Mouse (Mus musculus) lung, postnatal 10 days (tissue): Measurements from ENCODE around the gene Sh3rf1.

Source experiments
- DNase-seq: peaks from one replicate; pipeline ENCODE4 v3.0.0; 2021

Sh3rf1 gene

DNA sequence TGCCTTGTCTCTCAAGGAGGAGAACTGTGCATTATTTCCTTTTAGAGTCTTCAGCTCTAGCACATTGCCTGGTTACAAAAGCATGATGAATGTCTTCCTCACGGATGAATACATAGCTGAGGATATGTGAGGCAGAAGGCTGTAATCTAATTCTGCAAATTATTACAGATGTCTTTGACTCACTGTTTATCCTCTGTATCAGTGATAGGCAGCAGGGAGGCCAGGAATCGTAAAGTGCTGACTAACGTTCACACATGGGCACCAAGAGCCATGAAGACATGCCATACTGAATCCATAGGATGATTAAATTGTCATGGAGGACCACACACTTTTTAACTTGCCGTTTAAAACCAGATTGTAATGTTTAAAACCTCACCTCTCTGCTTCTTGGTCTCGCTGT is 103.7 kb downstream of the Sh3rf1 start:
- DNase-seq: no peak

DNA sequence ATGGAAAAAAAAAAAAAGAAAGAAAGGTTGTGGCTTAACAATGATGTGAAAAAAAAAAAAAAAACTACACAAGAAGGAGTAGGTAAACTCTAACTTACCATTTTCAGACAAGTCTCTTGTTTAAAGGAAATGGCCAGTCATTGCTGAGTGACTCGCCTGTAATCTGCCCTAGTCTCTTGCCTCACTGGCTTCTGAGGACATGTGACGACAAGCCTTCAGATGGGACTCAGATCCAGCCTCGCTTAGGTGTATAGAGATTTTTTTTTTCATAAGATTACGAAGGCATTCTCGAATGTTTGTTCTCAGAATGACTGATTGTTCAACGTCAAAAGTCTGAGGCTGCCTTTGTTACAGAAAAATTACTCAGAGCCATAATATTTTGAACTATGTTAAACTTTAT is 116.0 kb downstream of the Sh3rf1 start:
- DNase-seq: no peak

DNA sequence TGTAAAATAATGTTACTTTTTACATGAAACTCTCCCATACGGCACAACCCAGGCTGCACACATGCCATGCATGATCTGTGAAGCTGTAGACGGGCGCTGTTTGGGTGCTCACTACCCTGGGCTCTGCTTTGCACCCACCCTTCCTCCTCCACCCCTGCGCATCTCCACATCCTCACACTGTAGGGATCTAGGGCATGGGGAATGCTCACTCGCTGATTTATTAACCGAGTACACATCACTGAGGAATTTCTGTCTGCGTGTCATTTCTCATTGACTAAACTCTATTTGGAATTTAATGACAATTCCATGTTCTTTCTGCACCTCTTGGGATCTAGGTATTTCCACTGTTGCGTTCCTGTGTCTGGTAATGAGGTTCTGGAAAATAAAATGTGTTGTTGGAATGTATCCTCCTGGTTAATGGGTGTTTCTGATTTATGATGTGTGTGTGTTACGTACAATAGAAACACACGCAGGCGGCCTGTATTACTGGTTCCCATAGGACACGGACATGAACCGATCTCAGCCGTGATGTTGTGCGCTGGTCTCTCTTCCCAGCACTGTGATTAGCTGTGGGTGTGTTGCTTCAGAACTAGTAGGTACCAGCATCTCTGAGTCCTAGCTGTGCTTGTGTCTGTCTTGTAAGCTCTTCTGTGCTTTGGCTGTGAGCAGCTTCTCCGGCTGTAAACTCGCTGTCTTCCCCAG is 116.8 kb downstream of the Sh3rf1 start:
- DNase-seq: no peak

DNA sequence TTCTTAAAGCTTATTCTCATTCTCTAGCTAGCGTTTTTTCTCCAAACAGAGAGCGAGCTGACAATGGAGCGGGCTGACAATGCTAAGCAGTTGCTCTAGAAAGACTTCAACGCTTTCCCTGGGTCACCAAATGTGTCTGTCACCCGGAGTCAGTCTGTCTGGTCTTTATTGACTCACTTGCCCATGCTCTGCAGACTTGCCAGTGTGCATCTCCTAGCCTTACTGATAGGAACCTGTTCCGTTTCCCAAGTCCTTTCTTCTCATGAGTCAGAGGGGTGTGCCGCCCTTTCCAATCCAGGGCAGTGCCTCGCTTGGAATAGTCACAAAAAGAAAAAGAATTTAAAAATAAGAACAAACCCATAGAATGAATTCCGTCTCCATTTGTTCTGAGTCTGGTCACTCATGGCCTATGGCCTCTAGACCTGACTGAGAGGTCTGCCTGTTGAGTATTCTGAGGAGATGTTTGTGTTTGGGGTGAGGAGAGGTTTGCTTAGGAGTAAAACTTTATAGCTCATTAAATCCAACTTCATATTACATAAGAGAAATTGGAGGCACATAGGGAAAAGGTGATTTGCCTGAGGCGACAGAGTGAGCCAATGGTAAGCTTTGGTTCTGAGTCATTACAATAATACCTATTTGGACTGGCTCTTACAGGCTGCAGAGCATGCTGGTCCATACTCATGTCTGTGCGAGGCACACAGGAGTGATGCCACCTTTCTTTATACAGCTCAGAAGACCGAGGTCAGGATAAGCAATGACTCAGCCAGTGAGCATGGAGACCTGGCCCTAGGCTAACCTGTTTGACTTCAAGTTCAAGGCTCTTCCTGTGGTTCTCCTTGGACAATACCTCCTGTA is 118.1 kb downstream of the Sh3rf1 start:
- DNase-seq: no peak

DNA sequence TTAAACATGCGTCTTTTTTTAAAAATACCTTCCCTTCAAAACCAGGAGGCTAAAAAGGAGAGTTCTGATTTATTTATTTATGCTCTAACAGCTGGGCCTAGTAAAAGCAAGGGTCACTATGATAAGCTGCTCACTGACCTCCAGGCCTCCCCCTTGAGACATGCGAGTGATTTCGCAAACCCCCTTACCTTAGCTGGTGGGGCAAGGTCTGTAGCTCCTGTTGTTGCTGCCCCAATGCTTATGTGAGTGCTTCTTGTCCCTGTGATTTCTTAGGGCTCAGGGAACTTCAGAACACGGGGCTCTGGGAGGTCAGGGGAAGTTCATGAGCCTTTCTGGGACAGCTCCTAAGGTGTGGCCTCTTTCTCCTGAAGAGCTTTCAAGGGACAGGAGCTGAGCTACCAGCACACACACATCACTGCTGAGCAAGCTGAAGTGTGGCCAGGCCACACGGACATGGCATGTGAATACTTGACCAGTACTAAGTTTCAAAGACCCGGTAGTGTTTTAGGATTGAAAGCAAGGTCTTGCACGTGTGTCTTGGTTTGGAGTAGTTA is 118.9 kb downstream of the Sh3rf1 start:
- DNase-seq: no peak

DNA sequence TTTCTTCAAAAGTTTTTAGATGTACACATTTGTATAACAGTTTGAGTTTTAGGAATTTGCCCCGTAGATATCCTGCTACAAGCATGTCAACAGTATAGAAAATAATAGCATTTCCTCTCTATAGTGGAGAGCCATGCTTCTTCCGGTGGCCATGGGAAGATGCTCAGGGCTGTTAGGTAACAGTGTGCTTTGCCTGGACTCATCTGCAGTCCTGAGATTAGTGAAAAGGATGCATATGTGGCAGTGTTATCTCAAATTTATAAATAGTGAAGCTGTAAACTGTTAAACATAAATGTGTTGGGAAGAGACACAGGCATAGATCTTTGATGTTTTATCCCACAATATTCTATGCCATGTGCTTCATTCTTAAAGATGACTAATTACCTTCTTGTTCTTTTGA is 120.8 kb downstream of the Sh3rf1 start:
- no peak for DNase-seq

DNA sequence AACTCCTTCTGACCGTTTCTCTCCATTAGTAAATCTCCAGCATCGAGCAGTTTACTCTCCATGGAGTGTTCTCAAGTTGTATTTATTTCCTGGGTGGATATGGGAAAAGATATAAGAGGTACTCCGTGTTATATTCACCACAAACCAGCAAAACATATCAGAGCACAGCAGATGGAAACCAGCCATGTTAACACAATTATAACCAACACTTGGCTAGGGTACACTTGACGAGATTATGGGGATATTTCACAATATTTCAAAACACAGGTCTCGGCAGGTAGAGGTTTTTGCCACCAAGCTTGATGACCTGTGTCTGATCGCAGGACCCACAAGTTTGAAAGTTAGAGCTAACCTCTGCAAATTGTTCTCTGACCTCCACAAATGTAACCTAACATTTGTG is 123.3 kb downstream of the Sh3rf1 start:
- no peak for DNase-seq

DNA sequence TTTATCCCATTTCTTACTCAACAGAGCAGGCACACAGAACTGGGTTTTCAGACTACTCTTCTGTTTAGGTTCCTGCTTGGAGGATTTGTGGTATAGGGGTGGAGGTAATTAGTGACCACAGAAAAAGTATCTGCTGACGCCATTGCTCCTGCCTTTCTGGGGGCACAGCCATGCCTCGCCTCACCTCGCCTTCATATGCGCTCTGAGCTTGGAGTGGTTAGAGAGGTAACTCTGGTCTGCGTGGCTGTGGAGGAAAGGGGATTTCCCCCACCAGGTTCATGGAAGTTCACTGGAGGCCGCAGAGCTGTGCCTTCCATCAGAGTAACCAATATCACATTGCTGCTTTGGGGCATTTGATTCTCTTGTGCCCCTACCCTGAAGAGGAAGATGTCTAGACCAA is 123.9 kb downstream of the Sh3rf1 start:
- no peak for DNase-seq

DNA sequence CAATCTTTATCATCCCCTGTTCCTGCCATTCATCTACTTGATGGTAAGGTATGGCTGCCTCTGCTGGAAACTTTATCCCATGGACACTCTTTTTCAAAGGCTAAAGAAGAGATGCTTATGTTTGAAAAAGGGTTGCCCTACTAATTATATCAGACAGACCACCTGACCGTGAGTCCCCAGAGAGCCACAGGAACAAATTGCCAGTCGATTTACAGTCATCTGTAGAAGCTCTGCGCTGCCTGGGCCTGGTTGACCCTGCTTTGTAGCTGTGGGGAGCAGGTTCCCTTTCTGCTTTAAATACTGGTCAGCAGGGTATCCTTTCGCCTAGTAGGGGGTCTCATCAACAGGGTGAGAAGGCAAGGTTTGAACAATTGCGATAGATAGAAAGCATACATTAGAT is 124.4 kb downstream of the Sh3rf1 start:
- DNase-seq: no peak

DNA sequence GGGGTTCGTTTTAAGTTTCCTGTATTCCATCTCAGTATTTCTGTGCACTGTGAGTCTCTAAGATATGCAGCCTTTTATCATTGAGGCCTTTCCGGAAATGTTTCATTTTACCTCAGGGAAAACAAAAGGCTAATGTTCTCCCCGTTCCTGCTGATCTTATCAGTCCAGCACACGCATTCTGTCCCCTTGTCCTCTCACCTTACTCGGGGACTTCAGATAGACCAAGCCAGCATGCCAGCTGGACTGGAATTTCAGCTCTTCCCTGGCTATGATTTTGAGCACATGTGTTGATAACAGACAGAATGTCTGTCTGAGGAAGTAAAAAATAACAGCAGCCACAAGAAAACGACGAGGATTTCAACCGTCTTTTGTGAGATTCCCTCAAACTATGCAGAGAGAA is 124.8 kb downstream of the Sh3rf1 start:
- no peak for DNase-seq

DNA sequence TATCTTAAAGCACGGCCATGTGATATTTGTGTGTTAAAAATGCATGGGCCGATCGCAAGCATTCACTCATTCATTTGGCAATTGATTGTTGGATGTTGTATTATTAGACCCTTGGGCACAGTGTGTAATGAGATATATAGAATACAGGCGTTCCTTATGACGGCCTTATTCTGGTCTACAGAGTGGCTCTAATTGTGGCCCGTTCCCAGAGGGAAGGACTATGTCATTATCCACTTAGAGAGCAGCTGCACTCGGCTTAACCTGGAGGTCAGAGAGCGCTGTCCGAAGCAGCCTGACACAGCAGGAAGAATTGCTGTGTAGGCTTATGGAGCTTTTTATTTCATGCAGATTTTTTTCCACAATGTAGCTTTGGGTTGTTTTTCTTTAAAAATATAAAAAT is 126.8 kb downstream of the Sh3rf1 start:
- DNase-seq: no peak

DNA sequence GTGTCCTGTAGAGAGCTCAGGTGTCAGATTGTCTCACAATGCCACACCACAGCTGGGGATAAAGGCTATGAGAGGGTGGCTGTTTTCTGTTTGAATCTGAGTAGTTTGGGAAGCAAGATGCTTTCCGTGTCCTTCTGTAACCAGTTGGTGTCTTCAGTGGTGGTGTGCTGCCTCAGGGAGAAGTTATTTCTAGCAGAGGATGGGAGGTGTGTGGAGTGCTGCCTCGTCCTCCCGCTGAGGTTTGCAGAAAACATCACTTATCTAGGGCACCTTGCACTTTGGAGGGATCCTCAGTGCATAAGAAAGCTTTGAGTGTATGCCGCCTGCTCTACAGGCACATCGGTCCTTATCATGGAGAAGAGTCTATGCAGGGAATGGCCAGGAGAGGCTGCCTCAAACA is 128.0 kb downstream of the Sh3rf1 start:
- no peak for DNase-seq

DNA sequence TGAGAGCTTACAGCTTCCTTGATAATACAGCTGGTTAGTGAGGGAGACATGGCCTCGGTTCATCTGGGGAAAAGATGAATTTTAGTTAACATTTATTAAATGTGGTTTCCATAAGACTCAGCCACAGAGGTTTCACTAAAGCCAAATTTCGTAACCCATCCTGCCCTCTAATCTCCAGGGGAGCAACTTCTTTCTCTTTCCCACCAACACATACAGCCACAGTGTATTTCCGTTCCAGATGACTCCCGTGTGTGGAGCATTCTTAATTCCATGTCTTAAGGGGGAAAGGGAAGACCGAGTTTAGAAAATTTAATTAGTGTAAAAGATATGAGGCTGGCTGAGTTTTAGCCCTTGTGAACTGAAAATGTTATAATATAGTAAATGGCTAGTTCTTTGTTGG is 131.8 kb downstream of the Sh3rf1 start:
- no peak for DNase-seq

DNA sequence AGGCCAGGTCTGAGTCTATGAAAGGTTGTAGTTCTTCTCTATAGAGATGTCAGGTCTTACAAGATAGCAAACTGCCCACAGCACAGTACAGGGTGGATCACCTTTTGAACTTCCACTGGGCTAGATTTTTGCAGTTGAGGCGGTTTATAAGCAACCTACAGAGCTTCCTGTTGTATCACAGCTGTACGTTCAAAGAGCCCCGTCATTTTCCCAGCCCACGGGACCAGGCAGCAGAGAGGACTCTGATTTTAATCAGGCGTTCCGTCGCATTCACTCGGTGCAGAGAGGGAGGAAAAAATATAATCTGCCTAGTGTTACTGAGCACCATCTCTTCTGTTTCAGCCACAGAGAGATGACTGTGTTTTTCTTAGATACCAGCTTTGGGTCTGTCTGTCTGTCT is 135.3 kb downstream of the Sh3rf1 start:
- no peak for DNase-seq

DNA sequence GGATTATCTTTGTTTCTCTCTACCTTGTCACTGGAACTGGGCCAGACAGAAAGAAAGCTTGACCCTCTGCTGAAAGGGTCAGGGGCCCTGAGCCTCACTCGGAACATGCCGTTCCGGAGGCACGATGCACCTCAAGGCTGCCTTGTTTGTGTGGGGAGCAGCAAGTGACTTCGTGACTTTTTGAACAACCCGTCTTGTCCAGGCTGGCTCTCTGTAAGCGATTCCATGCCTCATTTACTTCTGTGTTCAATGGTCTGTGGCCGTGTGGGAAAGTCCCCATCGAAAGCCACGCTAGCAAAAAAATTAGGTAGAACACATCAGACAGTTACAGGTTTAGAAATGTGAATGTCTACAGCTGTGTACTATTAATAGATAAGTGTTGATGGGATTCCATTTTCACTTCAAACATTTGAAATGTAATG is 136.2 kb downstream of the Sh3rf1 start:
- DNase-seq: no peak

DNA sequence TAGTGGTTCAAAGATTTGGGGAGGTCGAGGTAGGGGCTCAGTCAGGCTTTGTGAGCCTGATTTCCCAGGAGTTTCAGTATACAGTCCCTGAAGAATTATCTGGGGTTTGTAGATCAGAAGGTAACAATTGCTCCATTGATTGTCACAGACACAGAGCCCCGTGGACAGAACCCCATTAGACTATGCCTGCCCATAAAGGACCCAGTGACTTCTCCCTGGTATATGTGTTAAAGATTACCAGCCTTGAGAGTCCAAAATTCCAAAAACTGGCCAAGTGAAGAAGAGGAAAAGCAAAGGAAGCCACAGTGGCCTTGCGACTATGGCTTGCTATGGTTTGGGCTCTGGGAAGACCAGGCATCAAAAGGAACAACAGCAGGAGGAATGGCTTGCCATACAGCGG is 136.7 kb downstream of the Sh3rf1 start:
- DNase-seq: no peak

DNA sequence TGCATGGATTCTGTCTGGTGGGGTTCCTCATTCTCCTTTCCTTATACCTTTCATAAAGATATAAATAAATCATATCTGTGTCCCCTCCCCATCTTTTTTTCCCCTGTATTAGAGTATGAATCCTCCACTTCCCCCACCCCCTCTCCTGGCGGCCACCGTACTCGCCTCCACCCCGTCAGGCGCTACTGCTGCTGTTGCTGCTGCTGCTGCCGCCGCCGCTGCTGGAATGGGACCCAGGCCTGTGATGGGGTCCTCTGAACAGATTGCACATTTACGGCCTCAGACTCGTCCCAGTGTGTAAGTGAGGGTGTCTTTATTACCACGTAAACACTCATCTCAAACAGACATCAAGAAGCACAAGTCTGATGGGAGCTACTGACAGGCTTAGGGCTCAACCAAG is 137.8 kb downstream of the Sh3rf1 start:
- no peak for DNase-seq

DNA sequence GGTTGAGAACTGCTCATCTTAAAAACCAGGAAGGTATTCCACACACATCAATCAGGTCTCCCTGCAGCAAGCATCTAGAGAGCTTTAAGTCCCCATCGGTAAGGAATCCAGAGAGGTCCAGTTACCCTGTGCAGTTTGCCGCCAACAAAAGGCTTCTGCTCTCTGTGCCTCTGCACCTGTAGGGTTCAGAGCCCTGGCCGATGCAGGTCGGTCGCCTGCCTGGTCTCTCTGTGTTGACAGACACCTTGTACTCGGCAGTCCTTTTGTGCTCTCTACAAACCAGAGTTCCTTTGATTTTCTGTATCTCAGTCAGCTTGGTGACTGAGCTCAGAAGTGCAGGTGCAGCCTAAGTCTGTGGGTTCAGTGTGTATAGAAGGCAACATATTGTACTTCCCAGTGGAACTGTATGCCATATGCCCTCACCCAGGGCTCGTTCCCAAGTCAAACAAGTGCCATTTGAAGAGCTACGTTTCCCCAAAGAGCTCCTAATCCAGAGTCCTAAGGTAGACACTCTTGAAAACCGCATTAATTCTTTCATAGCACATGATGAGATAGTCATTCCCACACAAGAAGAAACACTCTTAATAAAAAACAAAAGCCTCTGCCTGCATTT is 138.7 kb downstream of the Sh3rf1 start:
- no peak for DNase-seq

DNA sequence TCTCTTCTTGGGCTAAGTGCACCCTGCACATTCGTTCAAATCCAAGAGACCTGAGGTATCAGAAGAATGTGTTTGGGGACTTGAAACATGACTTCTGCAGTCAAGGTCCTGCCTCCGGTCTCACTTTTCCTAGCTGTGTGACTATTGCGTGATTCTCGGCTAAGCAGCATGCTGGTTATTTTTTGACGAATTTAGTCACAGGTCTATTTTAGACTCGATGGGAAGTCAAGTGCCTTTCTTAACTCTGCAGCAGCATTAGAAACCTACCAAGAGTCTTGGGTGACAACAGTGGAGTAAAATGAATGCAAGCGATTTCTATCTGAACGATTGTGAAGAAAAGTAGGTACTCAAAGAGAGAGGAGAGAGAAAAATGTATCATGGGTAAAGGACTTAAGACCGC is 149.6 kb downstream of the Sh3rf1 start:
- no peak for DNase-seq

DNA sequence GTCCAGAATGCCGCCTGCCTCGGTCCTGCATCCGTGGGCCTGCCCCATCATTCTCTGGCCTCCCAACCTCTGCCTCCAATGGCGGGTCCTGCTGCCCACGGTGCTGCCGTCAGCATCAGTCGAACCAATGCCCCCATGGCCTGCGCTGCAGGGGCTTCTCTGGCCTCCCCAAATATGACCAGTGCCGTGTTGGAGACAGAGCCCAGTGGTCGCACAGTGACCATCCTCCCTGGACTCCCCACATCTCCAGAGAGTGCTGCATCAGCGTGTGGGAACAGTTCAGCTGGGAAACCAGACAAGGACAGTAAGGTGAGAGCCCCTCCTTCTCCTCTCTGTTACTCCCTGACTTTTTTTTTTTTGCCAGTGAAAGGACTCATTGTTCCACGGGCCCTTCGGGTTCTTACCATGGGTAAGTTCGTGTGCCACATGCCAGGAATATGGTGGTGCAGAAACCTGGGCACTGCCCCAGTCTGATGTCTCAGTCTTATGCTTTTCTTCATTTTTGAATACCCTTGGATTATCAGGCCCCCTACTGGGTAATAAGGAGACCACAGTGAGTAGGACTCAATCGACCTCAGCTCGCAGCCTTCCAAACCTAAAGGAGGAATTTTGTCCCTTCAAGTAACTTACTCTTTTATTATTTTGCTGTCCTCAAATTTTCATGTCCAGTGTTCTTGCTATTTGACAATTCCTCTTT is 150.5 kb downstream of the Sh3rf1 start:
- no peak for DNase-seq

DNA sequence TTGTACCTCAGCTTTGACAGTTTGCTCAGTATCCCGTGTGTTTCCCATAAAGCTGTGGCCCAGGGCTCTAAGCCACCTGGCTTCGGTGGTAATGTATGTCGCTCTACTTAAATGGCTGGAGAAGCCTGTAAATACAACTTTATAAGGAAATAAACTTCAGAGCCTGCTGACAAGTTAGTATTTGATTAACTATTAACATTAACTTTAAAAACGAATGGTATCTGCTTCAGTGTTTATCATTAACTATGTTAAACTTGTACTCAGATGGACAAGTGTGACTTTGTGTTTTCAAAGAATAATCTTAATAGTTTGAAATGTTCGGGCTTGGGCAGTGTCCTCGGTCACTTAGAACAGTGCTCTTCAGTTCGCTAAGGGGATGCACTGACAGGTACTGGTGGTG is 151.5 kb downstream of the Sh3rf1 start:
- no peak for DNase-seq

DNA sequence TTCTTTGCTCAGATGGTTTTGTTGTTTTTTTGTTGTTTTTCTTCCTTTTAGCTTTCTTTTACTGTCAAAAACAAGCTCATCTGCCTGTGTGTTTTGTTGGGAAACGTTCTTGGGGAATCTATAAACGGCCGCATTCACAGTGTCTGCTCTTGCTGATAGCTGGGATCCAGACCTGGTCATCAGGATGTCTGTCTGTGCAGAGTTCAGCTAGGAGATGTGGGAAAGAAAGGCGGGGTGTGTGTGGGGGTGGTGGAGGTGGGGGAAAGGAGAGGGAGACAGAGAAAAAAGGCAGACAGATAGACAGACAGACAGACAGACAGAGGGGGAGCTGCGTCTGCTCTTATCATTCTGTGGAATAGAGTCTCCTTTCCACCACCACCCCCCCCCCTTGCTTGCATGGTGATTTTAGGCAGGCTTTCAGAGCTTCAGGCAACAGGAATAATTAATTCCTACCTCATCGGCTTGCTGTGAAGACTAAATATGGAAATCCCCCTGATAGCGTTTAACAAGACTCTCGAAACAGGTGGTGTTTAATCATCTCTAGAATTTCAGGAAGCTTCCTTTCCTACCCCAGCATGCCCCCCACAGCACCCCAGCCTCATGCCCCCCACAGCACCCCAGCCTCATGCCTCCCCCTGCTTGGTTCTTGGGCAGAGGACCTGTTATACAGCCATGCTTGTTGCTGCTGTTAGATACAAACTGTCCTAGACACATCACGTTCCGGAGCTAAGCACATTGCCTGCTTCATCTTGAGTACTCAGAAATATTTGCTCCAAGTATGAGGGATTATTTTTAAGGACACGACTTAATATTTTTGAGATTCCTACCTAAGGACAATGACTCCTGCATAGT is 155.4 kb downstream of the Sh3rf1 start:
- DNase-seq: no peak
